Mouse (Mus musculus): Measurements from ENCODE around the gene Zbtb7a. TPM values are rescaled to one million over a fixed set of nuclear protein-coding genes. Genes with fewer than 3 reads are reported as not detected.
A peak's percentile ranks its signal among the peaks of the same experiment; 100 is the strongest.

Zbtb7a gene
- total RNA-seq (2015) (25.0 and 27.0 TPM in 2 replicates), total RNA-seq (2017) (8.8 and 14.5 TPM in 2 replicates)

- no peak for ATAC-seq (ENCODE audit: poor library complexity, severe bottlenecking)
Measured at GRCm38 (mm10) chr10:81134966-81135681, at the start of gene Zbtb7a. TSS of gene Zbtb7a (plus strand) at chr10:81135220.

- 0 out of 2 replicates have a peak, but pooled peaks have one; percentile 33 for ATAC-seq (ENCODE audit: poor library complexity, severe bottlenecking)
Measured at GRCm38 (mm10) chr10:81087021-81087420, 48.0 kb upstream of the Zbtb7a start.

- no peak for ATAC-seq (ENCODE audit: poor library complexity, severe bottlenecking)
Measured at GRCm38 (mm10) chr10:81089216-81089615, 45.8 kb upstream of the Zbtb7a start.

- ATAC-seq (ENCODE audit: poor library complexity, severe bottlenecking), result no peak
Measured at GRCm38 (mm10) chr10:81090621-81091020, 44.4 kb upstream of the Zbtb7a start.

- ATAC-seq (ENCODE audit: poor library complexity, severe bottlenecking), result no peak
Measured at GRCm38 (mm10) chr10:81092465-81093250, 42.4 kb upstream of the Zbtb7a start.

- ATAC-seq (ENCODE audit: poor library complexity, severe bottlenecking), result no peak
Measured at GRCm38 (mm10) chr10:81094931-81095678, 39.9 kb upstream of the Zbtb7a start.

GRCm38 (mm10) chr10:81105565-81106112, 29.4 kb upstream of the Zbtb7a start, which contains the start of gene Map2k2:
TSS of gene Map2k2 (plus strand) at chr10:81105915.
- peak; percentile 88 for ATAC-seq (ENCODE audit: poor library complexity, severe bottlenecking)

GRCm38 (mm10) chr10:81106113-81106721, 28.8 kb upstream of the Zbtb7a start:
- peak; percentile 81 for ATAC-seq (ENCODE audit: poor library complexity, severe bottlenecking)

GRCm38 (mm10) chr10:81112946-81113345, 22.1 kb upstream of the Zbtb7a start:
- ATAC-seq (ENCODE audit: poor library complexity, severe bottlenecking), result no peak

- no peak for ATAC-seq (ENCODE audit: poor library complexity, severe bottlenecking)
Measured at GRCm38 (mm10) chr10:81119625-81120024, 15.4 kb upstream of the Zbtb7a start.

GRCm38 (mm10) chr10:81120650-81121049, 14.4 kb upstream of the Zbtb7a start:
- no peak for ATAC-seq (ENCODE audit: poor library complexity, severe bottlenecking)

- no peak for ATAC-seq (ENCODE audit: poor library complexity, severe bottlenecking)
Measured at GRCm38 (mm10) chr10:81122889-81123288, 12.1 kb upstream of the Zbtb7a start.

GRCm38 (mm10) chr10:81123500-81123899, 11.5 kb upstream of the Zbtb7a start:
- ATAC-seq (ENCODE audit: poor library complexity, severe bottlenecking), result no peak

GRCm38 (mm10) chr10:81134181-81134587, 836 bp upstream of the Zbtb7a start:
- peak; percentile 58 for ATAC-seq (ENCODE audit: poor library complexity, severe bottlenecking)

- peak; percentile 10 for ATAC-seq (ENCODE audit: poor library complexity, severe bottlenecking)
Measured at GRCm38 (mm10) chr10:81135831-81136705, 1.0 kb downstream of the Zbtb7a start.

- ATAC-seq (ENCODE audit: poor library complexity, severe bottlenecking), result no peak
Measured at GRCm38 (mm10) chr10:81136706-81137231, 1.7 kb downstream of the Zbtb7a start.

GRCm38 (mm10) chr10:81137252-81138130, 2.5 kb downstream of the Zbtb7a start:
- ATAC-seq (ENCODE audit: poor library complexity, severe bottlenecking), result peak; percentile 70

GRCm38 (mm10) chr10:81138131-81138782, 3.2 kb downstream of the Zbtb7a start:
- peak; percentile 6 for ATAC-seq (ENCODE audit: poor library complexity, severe bottlenecking)

Data from megakaryocyte, adult 5-6 weeks (primary cell).